Mouse (Mus musculus): ENCODE measurements around the gene Smim5. TPM values are rescaled to one million over a fixed set of nuclear protein-coding genes. Genes with fewer than 3 reads are reported as not detected.

The Smim5 gene
- polyA plus RNA-seq, 1 experiment from 2014 or later: 1.2 TPM

Other genes with a start within 250 kb of the Smim5 start
- 188 and 194 TPM in 2 replicates for gene Grb2, start 191.4 kb upstream of the Smim5 start, polyA plus RNA-seq (2015; fragmentation: Nextera tagmentation; extraction: Ambion mirVana)
- gene Tmem94, start 134.5 kb upstream of the Smim5 start, polyA plus RNA-seq (2015; fragmentation: Nextera tagmentation; extraction: Ambion mirVana): 29.1 and 29.8 TPM in 2 replicates
- gene Caskin2, start 86.3 kb upstream of the Smim5 start, polyA plus RNA-seq (2015; fragmentation: Nextera tagmentation; extraction: Ambion mirVana): 9.1 and 11.2 TPM in 2 replicates
- gene Tsen54, start 85.2 kb upstream of the Smim5 start, polyA plus RNA-seq (2015; fragmentation: Nextera tagmentation; extraction: Ambion mirVana): 25.8 and 28.3 TPM in 2 replicates
- gene Llgl2, start 75.9 kb upstream of the Smim5 start, polyA plus RNA-seq (2015; fragmentation: Nextera tagmentation; extraction: Ambion mirVana): 1.3 and 2.0 TPM in 2 replicates
- 0.18 TPM in 1 of 2 replicates, not detected in the other for gene Myo15b, start 41.6 kb upstream of the Smim5 start, polyA plus RNA-seq (2015; fragmentation: Nextera tagmentation; extraction: Ambion mirVana)
- 0.93 and 0.95 TPM in 2 replicates for gene Smim6, start 12.1 kb downstream of the Smim5 start, polyA plus RNA-seq (2015; fragmentation: Nextera tagmentation; extraction: Ambion mirVana)
- gene Sap30bp, start 33.3 kb downstream of the Smim5 start, polyA plus RNA-seq (2015; fragmentation: Nextera tagmentation; extraction: Ambion mirVana): 56.2 and 60.7 TPM in 2 replicates
- gene Recql5, start 33.5 kb downstream of the Smim5 start, polyA plus RNA-seq (2015; fragmentation: Nextera tagmentation; extraction: Ambion mirVana): 25.6 and 26.0 TPM in 2 replicates
- 0.67 and 0.80 TPM in 2 replicates for gene Itgb4, start 74.7 kb downstream of the Smim5 start, polyA plus RNA-seq (2015; fragmentation: Nextera tagmentation; extraction: Ambion mirVana)
- gene Galk1, start 112.8 kb downstream of the Smim5 start, polyA plus RNA-seq (2015; fragmentation: Nextera tagmentation; extraction: Ambion mirVana): 61.3 and 64.2 TPM in 2 replicates
- gene H3f3b, start 128.0 kb downstream of the Smim5 start, polyA plus RNA-seq (2015; fragmentation: Nextera tagmentation; extraction: Ambion mirVana): 2,318 and 2,532 TPM in 2 replicates
- 37.6 and 42.1 TPM in 2 replicates for gene Unk, start 130.4 kb downstream of the Smim5 start, polyA plus RNA-seq (2015; fragmentation: Nextera tagmentation; extraction: Ambion mirVana)
- 0.60 and 0.62 TPM in 2 replicates for gene Unc13d, start 178.0 kb downstream of the Smim5 start, polyA plus RNA-seq (2015; fragmentation: Nextera tagmentation; extraction: Ambion mirVana)
- gene Wbp2, start 187.0 kb downstream of the Smim5 start, polyA plus RNA-seq (2015; fragmentation: Nextera tagmentation; extraction: Ambion mirVana): 162 and 163 TPM in 2 replicates
- gene Trim47, start 227.2 kb downstream of the Smim5 start, polyA plus RNA-seq (2015; fragmentation: Nextera tagmentation; extraction: Ambion mirVana): 6.6 and 8.7 TPM in 2 replicates
- gene Trim65, start 231.2 kb downstream of the Smim5 start, polyA plus RNA-seq (2015; fragmentation: Nextera tagmentation; extraction: Ambion mirVana): 2.0 TPM in 2 replicates
- 65.3 and 75.2 TPM in 2 replicates for gene Mrpl38, start 238.9 kb downstream of the Smim5 start, polyA plus RNA-seq (2015; fragmentation: Nextera tagmentation; extraction: Ambion mirVana)